Mouse (Mus musculus) telencephalon, adult 2 months (tissue): Measurements from ENCODE around the gene Selenof.

Source experiments
- DNase-seq: peaks from one replicate; pipeline ENCODE4 v3.0.0-alpha.2; 2011; ENCODE audit warnings: low read depth, low spot score

Selenof gene

DNA sequence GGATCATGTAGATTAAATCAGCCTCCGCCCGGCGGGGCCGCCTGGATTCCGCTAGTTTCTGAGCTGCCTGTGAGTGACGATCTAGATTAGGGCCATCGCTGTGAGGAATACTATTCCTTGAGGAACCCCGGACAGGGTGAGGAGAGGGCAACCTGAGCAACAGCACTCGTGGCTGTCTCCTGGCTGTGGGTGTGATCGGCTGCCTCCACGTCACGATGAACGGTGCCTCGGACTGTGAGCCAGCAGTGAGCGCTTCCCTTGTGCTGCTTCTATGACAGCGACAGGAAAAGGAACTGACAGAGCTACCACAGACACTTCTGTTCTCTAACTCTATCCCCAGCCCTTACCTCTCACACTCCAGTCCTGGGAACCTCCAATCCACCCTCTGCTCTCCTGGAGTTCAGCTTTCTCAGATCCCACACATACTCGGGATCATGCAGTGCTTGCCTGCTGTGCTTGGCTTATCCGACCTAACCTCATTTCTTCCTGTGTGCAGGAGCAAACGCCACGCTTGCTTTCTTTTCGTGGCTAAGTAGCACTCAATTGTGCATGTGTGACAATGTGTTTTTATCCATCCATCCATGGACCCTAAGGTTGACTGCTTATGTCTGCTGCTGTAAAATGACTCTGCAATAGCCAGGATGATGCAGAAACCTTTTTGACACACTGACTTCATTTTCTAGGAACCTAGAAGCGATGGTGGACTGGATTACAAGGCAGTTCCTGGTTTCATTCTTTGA, 8.4 kb upstream of the Selenof start:
- no peak for DNase-seq

DNA sequence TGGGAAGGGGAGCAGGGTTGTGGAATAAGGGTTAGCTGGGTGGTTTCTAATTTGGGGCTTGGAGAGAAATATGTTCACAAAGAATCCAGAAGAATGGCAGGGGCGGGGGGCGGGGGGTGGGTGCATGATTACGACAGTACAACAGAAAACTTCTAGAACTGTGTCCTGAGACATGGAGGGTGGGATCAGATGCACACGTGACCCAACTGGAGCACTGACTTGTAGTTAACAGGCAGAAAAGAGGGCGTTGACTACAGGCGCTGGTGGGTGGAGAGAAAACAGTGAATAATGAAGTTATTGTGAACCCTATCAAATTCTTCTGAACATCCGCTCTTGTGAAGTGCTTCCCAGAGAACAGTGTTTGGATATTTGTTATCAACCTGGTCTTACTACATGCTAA, 6.2 kb upstream of the Selenof start:
- DNase-seq: no peak

DNA sequence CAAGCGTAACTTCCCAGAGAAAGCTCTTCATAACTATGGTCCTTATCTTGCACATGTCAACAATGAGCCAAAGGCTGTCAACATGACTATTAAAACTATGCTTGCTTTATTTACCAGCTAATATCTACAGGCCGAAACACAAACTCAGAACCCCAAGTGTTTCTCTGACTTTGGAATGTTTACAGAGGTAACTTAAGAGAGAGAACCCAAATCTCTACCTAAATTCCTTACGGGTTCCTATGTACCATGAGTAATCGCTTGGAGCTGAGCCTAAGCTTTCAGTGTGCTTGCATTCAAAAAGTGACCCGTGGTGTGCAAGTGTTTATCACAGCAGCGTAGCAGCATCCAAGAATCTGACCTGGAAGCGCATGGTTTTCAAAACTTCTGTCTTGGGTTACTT, 4.9 kb upstream of the Selenof start:
- DNase-seq: no peak

DNA sequence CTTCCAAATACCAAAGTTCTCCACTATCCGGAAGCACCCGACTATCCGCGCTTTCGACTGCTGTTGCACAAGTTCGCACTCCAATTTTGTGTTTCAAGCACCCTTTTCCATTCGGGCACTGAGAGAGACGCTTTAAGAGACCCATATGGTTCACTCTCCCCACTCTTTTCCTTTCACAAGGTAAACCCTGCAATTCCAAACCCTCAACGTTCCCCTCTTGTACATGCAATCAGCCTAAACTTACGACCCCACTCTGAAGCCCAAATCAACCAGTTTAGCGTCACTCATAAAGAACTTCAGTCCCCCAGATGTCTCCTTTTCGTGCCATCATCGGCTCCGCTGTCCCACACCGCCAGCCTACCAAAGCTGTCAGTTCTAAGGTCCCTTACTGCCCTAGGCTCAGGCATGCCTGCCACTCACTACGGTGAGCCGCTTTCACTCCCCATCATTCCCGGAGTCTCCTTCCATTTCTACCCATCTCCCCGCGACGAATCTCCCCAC, 1.2 kb upstream of the Selenof start:
- no peak for DNase-seq

DNA sequence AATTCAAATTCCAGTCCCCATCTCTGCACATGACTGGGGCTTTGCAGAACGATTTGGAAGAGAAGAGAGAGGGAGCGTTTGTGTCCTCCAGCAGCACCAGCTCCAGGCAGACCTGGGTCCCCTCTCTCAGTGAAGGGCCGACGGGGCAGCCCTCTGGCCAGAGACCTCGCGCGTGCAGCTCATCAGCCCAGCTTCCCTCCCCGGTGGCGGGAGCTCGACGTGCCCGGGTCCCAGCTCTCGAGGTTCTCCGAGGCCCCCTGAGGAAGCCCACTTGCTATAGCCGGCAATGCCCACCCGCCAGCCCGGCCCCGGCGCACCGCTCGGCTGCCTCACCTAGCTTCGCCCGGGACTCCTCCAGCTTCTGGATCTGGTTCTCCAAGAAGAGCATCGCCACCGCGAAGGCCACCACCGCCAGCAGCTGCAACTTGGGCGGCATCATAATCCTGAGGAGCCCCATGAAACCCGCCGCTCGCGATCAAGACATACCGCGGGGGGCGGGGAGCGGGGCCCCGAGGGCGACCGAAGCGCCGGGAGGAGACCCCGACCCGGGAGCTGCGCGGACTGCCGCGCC, 618 bp upstream of the Selenof start:
- DNase-seq: no peak

DNA sequence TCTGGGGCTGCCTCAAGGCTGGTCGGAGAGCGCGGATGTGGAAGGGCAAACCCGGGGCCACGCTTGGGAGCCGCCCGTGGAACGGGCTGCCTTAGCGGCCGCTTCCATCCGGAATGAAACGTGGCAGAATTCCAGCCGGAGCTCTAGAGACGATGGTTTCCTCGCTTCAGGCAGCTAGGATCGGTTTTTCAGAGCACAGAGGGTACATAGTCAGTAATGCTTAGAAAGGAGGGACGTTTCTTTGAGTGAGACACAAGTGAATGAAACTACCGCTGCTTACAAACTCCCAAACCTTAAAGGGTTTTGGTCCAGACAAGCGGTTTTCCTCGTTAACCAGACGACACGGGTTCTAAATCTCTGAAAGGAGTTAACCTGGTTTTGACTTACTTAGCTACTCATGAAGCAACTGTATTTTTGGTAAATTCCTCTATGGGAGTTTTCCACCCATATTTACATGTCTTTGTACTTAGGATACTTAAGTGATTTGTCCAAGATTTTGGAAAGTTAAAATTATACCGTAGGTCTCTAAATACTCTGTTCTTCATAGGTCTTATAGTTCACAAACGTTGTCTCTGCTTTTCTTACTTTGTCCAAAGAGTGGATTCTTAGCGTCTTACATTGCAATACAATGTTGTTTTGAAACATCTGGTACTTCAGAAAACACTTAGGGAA, 848 bp downstream of the Selenof start:
- no peak for DNase-seq

DNA sequence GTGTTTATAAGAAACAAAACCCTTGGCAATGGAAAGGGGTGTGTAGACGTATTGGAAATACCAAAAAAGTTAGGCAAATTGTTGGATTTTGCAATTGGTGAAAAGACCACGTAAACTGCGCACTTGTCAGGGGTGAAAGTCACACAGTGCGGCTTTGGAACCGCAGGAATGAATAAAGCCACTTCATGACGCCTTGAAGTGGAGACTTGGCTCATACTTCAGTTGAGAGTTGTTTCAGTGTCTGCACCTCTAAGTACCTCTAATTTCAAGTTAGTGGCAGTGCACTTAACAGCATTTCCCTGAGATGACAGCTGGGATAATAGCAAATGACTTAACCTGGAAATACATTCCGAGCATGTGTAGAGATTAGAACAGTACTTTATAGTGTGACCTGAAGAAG, 4.2 kb downstream of the Selenof start:
- no peak for DNase-seq

DNA sequence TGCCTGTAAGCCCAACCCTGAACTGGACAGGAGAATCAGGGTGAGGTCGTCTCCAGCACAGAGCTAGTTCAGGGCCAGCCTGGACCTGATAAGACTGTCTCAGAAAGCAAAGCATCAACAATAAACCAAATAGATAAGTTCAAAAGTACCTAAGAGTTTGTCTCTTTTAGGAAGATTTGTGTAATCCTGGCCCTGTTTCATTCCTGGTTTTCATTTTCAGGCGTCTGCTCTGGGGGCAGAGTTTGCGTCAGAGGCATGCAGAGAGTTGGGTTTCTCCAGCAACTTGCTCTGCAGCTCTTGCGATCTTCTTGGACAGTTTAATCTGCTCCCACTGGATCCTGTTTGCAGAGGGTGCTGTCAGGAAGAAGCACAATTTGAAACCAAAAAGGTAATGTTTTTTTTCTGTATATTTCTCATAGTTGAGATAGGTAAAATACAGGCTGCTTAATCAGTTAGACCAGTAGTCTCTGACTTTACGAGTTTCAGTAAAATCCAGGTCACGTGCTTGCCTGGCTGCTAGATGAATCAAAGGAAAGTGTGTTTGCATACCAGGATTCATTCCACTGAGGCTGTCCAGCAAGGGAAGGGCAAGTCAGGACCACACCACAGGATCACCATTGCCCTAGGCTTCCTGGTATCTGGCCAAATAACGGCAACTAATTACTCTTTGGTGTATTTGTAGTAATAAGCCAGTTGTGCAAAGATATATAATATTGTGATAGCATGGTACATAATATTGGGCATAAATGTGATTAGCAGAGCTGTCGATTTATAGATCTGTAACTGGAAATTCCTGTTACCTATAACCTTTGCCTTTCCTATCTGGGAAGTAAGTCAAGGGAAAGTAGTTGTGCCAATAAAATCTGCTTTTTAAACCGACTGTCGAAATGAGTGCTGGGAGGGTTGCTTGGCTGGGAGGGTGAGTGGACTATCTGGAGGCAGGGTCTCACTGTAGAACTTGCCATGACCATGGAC, 7.5 kb downstream of the Selenof start:
- DNase-seq: no peak

DNA sequence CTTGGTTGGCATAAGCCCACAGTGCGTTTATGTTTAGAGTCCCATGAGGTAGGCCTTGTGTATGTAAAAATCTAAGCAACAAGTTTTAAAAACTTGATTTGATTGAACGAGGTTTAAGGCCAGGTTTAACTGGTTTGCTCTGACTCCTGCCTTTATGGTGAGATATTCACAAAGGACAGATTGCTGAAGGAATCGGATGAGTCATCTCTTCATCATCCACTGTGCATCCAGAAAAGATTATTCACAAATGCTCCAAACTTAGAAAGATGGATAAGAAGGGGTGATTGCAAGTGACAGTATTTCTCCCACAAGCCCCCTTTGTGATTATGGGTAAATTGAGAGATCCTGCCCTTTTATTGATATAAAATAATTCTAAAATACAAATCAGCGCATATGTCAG, 8.8 kb downstream of the Selenof start:
- no peak for DNase-seq

DNA sequence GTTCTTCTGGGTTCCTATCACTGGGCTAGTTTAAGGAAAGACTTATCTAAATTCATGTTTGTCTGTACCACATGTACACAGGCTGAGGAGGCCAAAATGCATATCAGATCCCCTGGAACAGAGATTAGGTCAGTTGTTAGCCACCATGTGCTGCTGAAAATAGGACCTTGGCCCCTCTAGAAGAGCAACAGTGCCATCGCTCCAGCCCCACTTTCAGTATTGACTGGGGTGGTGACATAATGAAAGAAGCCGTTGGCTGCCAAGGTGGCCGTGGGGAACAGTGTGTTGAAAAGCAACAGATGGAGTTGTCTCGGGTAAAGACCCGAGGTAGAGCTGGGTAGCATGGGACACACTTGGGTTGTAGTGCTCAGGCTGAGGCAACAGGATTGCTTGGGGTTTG, 9.7 kb downstream of the Selenof start:
- DNase-seq: no peak

DNA sequence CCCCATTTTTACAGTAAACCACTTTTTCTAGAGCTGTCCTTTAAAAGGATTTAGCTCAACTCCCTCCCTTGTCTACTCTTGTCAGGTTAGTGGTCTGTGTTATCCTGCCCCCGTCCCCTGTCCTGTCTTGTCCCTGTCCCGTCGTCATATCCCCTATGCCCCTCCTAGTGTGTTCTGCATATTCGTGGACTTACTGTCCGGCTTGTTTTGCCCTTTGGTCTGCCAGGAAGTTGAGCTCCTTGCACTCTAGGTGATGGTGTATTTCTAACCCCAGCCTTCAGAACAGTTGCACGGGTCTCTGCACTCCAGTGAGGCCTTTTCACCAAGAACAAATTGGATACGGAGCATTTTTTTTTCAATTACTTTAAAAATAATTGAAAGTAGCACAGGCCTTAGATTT, 10.2 kb downstream of the Selenof start:
- no peak for DNase-seq

DNA sequence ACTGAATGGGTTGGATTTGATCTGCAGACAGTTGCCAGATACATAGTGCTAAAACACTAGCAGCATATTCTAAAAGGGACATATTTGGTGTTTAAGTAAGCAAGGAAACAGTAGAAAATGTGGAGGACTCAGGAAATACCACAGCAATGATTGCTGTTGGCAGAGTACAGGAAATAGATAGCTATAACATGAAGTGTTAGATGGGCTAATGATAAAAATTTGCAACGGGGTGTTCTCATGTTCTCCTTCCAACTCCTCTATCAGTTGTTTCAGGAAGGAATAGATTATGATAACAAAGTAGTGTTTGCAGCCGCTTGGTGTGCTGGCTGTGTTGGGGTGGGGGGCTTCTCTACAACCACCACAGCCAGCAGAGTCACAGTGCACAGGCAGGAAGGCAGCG, 11.7 kb downstream of the Selenof start:
- DNase-seq: no peak

DNA sequence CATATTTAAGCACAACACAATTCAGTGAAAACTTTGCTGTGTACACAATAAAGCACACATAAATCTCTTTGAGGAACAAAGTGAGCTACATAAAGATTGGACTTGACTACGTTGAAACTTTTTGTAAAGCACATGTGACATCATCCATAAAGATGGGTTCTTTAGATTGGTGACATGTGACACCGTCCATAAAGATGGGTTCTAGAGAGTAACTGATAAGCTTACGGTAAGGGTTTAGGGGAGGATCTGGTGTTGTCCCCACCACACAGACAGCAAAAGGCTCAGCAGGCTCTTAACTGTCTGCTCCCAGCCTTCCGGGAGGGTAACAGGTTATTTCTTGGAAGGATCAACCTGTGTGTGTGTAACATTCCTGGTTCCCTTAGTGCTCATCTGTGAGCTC, 12.2 kb downstream of the Selenof start:
- no peak for DNase-seq

DNA sequence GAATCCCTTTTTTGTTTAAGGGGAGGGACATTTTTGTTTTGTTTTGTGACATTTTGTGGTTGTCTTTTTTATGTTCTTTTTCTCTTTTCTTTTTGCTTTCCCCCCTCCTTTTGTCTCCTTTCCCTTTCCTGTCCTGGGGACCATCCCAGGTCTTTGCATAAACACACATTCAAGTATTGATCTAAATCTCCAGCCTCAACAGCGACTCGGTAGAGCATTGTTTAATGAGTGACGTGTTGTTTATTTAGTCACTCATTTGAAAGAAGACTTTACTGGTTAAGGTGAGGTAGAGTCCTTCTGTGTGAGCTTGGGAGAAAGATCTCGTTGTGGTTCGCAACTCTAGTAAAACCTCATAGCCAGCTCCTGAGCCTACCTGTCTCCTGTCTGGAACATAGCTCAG, 13.7 kb downstream of the Selenof start:
- no peak for DNase-seq

DNA sequence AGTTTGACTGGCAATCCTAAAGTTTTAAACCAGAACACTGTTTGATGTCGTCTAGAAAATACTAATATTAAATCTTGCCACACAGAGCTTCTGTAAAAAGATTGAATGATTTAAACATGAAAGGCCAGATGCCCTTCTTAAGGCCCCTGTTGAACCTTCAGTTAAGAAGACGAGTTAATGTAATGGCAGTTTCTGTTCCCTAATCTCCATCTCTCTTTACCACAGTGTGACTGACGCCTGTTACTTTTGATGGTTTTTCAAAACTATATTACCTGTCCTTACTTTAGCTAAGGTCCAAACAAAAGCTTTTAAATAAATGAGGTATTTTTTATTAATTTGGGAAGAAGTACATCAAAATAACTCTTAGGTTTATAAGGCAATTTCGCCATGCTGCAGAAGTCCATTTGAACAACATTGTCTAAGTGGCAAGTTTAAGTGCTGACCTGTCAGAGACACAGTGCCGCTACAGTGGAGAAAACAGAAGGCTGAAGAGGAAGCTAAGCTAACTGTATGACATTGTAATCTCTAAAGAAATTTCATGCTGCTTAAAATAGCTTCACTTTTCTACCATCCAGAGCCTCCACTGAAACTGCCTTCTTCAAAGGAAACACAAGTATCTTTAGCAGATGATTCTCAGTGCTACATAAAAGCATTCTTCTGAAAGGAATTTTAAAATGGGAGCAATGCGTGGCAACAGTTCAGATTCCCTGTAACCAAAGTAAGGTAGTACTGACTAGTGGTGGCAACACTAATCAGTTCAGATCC, 14.9 kb downstream of the Selenof start:
- peak; percentile 43 for DNase-seq

DNA sequence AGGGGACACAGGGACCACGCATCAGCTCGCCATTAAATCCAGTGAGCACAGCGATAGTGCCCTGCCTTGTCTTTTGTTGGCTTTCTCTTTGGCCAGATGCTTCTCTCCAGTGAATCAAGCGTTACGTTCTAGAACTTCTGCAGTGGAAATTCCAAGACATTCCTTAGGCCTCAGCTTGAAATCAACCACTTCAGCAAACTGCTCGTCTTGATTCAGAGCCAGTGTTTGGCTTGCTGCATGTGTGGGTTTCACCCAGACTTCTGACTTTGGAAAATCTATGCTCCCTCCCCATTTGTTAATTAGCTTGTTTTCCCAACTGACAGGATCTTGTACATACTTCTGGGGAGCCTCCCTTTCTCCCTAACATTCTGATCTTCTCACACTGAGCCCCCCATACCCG, 16.6 kb downstream of the Selenof start:
- no peak for DNase-seq

DNA sequence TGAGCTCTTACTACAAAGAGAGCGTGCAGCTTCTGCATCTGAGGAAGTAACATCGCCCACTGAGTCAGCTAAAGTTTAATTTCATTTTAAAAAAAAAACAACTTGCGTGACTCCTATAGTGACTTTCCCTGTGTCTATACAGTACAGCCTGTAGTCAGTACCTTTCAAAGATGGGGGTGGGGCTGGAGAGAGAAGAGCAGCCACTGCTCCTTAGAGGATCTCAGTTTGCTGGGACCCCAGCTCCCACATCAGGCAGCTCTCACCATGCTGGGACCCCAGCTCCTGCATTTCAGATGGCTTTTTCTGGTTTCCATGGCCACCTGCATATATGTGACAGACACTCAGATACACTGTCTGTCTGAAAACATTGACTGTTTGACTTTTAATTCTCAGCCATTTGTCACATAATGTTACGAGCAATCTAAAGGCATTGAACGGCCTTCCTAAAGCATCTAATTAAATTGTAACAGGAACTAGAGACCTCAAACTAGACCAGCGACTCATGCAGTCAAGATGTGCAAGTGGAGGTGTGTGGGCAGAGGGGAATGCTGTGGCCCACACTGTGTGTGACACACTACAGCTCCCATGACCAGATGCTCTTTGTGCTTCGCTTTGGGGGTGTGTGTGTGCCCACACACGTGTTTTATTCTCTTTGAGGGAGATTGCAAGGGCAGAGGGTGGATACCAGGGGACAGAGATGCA, 19.2 kb downstream of the Selenof start:
- DNase-seq: no peak

DNA sequence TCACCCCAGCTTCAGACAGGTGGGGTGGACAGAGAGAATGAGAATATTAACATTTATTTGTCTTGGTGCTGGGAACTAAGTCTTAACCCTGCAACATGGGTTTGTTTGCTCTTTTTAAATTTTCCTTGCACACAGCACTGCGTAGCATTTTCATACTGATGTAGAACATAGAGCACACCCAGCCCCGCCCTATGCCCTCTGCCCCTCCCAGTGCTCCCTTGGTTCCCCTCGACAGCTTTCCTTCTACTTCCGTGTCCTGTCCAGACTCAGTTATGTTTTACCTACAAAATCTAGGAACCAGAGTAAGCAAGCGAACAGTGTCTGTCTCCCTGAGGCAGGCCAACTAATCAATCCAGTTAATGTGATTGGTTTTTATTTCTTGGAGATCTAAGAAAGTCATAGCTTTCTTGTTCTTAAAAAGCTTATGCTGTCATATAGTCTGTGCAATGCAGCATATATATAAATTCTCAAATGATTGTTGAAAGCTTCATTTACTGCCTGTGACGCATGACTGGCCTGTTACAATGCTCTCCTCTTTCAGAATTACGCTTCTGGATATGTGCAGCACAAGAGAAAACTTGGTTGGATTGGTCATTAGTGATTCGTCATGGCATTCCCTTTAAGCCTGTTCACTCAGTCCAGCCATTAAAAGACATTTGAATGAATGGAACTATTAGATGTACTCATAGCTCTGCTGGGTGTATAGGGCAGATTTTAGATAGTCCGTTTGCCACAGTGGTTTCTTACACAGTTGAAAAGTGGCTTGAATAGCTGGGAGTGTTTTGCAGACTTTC, 23.1 kb downstream of the Selenof start:
- no peak for DNase-seq

DNA sequence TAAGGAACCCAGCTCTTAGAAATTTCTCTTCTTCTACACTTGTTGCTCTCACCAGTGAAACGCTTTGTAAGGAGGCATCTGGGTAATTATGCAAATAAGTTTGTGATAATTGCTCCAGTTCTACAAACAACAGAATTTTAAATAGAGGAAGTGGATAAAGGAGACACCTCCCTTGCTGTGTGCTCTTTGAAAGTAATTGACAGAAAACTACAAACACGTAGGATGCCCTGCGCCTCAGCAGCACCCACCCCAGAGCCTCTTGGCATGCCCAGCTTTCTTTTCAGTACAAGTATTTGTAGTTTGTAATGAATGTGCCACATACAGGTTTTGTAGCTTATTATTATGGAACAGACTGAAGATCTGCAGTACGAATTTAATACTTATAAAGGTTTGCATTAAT, 27.0 kb downstream of the Selenof start:
- no peak for DNase-seq
